Mouse (Mus musculus) C2C12 (cell line): ENCODE measurements around the gene Echdc3. TPM values are rescaled to one million over a fixed set of nuclear protein-coding genes. Genes with fewer than 3 reads are reported as not detected.

Experiments used
- H3K27me3 ChIP-seq: one replicate; pipeline ENCODE4 v1.6.1; 2011; ENCODE audit not compliant: control insufficient read depth, insufficient read depth, insufficient read length
- H3K36me3 ChIP-seq: one replicate; pipeline ENCODE4 v1.6.1; 2011; ENCODE audit not compliant: control insufficient read depth, insufficient read depth
- H3K4me3 ChIP-seq: one replicate; pipeline ENCODE4 v1.5.1; 2011; ENCODE audit warnings: mild to moderate bottlenecking, control low read depth; ENCODE audit not compliant: poor library complexity, insufficient read depth, severe bottlenecking
- H3K79me2 ChIP-seq: one replicate; pipeline ENCODE4 v1.6.1; 2011; ENCODE audit not compliant: control insufficient read depth, insufficient read depth
- H3K79me3 ChIP-seq: one replicate; pipeline ENCODE4 v1.6.1; 2011; ENCODE audit warnings: low read depth, control low read depth
- H3ac ChIP-seq: one replicate; pipeline ENCODE3; 2011; ENCODE audit warnings: low read depth; ENCODE audit not compliant: control insufficient read depth, insufficient read length
- CEBPB ChIP-seq: IDR thresholded peaks from one replicate; pipeline ENCODE4 v1.6.1; 2011; ENCODE audit warnings: low read depth, mild to moderate bottlenecking, control low read depth, moderate library complexity
- CTCF ChIP-seq: IDR thresholded peaks from one replicate; pipeline ENCODE4 v1.5.1; 2011; ENCODE audit not compliant: control insufficient read depth, insufficient read depth, insufficient read length
- FOSL1 ChIP-seq: IDR thresholded peaks from one replicate; pipeline ENCODE4 v1.8.0; 2011; ENCODE audit warnings: mild to moderate bottlenecking, low read length; ENCODE audit not compliant: poor library complexity, insufficient read depth, severe bottlenecking
- MAX ChIP-seq: IDR thresholded peaks from one replicate; pipeline ENCODE4 v1.6.1; 2011; ENCODE audit warnings: mild to moderate bottlenecking, control low read depth
- MYOD1 ChIP-seq: IDR thresholded peaks from one replicate; pipeline ENCODE4 v1.6.1; 2011; ENCODE audit warnings: low read depth; ENCODE audit not compliant: control insufficient read depth, insufficient read length
- MYOG ChIP-seq: IDR thresholded peaks from one replicate; pipeline ENCODE4 v1.6.1; 2011; ENCODE audit not compliant: control insufficient read depth, insufficient read length; ENCODE audit errors: extremely low read depth
- USF1 ChIP-seq: IDR thresholded peaks from one replicate; pipeline ENCODE4 v1.6.1; 2011; ENCODE audit warnings: low read depth, mild to moderate bottlenecking, control low read depth, moderate library complexity
- polyA plus RNA-seq: library from polyadenylated mRNA; unstranded; fragments of >200 nt; fragmentation: generic; extraction: Trizol; gene quantifications from one replicate; pipeline ENCODE4 v1.2.1, GENCODE M21; 2012; ENCODE audit warnings: missing spikeins

Gene Echdc3
- polyA plus RNA-seq, 1 experiment: 2.9 TPM

GRCm38 (mm10) chr2:6159735-6160134 lies 53.1 kb downstream of the Echdc3 start:
- no peak overlapping the region for H3K4me3 ChIP-seq
- TF ChIP-seq MAX: no peak
- no peak for TF ChIP-seq FOSL1
- no peak for TF ChIP-seq MYOD1
- no peak for TF ChIP-seq CTCF
- TF ChIP-seq USF1: no peak
- H3K79me2 ChIP-seq: no peaks in the 10 kb centered on the region
- H3K79me3 ChIP-seq: no peaks in the 10 kb centered on the region
- no peak overlapping the region for H3ac ChIP-seq
- no peaks in the 10 kb centered on the region for H3K27me3 ChIP-seq
- no peaks in the 10 kb centered on the region for H3K36me3 ChIP-seq

DNA sequence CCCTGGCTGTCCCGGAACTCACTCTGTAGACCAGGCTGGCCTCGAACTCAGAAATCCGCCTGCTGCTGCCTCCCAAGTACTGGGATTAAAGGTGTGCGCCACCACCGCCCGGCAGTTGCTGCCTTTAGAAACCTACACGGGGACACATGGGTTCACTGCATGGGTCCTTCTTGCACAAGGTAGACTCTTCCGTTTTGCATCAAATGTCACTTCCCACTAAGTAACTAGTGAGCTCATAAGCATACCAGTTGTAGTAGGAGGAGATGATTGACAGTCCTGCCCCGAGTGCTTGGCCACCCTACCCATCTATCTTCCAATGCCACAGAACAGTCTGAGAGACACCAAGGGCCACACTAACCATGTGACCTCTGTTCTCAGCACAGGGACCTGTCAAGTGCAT lies 53.6 kb downstream of the Echdc3 start:
- H3K79me3 ChIP-seq: no peaks in the 10 kb centered on the region
- TF ChIP-seq MAX (no peak), MYOD1 (no peak), MYOG (no peak), CEBPB (no peak), CTCF (no peak), FOSL1 (no peak)
- no peaks in the 10 kb centered on the region for H3K36me3 ChIP-seq
- H3K79me2 ChIP-seq: no peaks in the 10 kb centered on the region
- H3K27me3 ChIP-seq: no peaks in the 10 kb centered on the region
- H3ac ChIP-seq: no peak overlapping the region
- H3K4me3 ChIP-seq: no peak overlapping the region

DNA sequence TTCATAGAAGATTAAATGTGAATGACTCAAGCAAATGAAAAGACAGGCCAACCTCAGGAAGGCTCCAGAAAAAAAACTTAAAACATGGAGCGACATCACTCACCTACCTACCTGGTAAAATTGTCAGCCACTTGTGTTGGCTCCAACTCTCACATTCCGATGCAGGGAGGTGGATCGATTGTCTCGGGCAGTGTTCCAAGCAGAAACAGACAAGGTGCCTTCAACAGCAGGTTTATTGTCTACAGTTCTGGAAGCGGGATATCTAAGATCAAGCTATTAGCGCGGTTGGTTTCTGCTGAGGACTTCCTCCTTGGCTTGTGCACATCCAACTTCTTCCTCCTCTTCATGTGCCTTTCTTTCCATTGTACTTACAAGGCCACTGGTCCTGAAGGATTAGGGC lies 55.2 kb downstream of the Echdc3 start:
- no peak for TF ChIP-seq CTCF
- Histone ChIP-seq H3K27me3 (no peaks in the 10 kb centered on the region), H3ac (no peak overlapping the region), H3K4me3 (no peak overlapping the region), H3K79me2 (no peaks in the 10 kb centered on the region), H3K36me3 (no peaks in the 10 kb centered on the region), H3K79me3 (no peaks in the 10 kb centered on the region)

GRCm38 (mm10) chr2:6157208-6157607 lies 55.6 kb downstream of the Echdc3 start:
- H3K4me3 ChIP-seq: no peak overlapping the region
- no peaks in the 10 kb centered on the region for H3K27me3 ChIP-seq
- H3K79me3 ChIP-seq: no peaks in the 10 kb centered on the region
- H3K36me3 ChIP-seq: no peaks in the 10 kb centered on the region
- TF ChIP-seq CEBPB: no peak
- TF ChIP-seq MAX: no peak
- TF ChIP-seq CTCF: no peak
- TF ChIP-seq MYOD1: no peak
- TF ChIP-seq FOSL1: no peak
- TF ChIP-seq USF1: no peak
- TF ChIP-seq MYOG: no peak
- no peaks in the 10 kb centered on the region for H3K79me2 ChIP-seq
- H3ac ChIP-seq: no peak overlapping the region

DNA sequence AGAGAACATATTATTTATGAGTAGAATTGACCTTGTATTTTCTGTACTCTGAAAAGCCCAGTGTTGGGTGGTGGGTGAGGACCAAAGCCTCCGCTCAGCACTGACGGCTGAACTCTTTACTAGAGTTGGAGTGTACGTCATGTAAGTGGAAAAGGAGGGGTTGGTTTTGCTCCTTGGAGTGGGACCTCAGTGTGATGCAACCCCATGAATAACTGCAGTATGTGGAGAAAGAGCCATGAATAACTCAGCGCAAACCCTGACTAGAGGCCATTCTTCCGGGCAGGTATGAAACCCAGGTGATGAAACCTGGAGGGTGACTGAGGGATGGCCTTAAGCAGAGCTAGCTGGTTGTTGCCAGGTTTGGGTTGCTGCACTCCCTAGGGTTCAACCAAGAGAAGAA lies 63.0 kb downstream of the Echdc3 start:
- H3K36me3 ChIP-seq: no peaks in the 10 kb centered on the region
- TF ChIP-seq USF1 (no peak), CTCF (no peak), MYOG (no peak), MAX (no peak), FOSL1 (no peak), MYOD1 (no peak)
- no peaks in the 10 kb centered on the region for H3K79me2 ChIP-seq
- no peak overlapping the region for H3ac ChIP-seq
- no peaks in the 10 kb centered on the region for H3K79me3 ChIP-seq
- H3K4me3 ChIP-seq: no peak overlapping the region
- peaks cover 5% of the 10 kb centered on the region for H3K27me3 ChIP-seq

GRCm38 (mm10) chr2:6146901-6147300 lies 65.9 kb downstream of the Echdc3 start:
- Histone ChIP-seq H3K4me3 (no peak overlapping the region), H3K79me3 (no peaks in the 10 kb centered on the region), H3K79me2 (no peaks in the 10 kb centered on the region), H3K27me3 (peaks cover 5% of the 10 kb centered on the region), H3K36me3 (no peaks in the 10 kb centered on the region), H3ac (no peak overlapping the region)
- TF ChIP-seq CEBPB (no peak), FOSL1 (no peak)

GRCm38 (mm10) chr2:6146257-6146656 lies 66.6 kb downstream of the Echdc3 start:
- no peaks in the 10 kb centered on the region for H3K79me3 ChIP-seq
- no peaks in the 10 kb centered on the region for H3K36me3 ChIP-seq
- peaks cover 5% of the 10 kb centered on the region for H3K27me3 ChIP-seq
- no peak for TF ChIP-seq CTCF
- no peak for TF ChIP-seq MAX
- TF ChIP-seq USF1: no peak
- no peak for TF ChIP-seq CEBPB
- TF ChIP-seq MYOD1: no peak
- no peak for TF ChIP-seq FOSL1
- TF ChIP-seq MYOG: no peak
- no peak overlapping the region for H3K4me3 ChIP-seq
- no peaks in the 10 kb centered on the region for H3K79me2 ChIP-seq
- H3ac ChIP-seq: no peak overlapping the region
